Mouse (Mus musculus): ENCODE measurements around the gene Ubb.

GRCm38 (mm10) chr11:62555896-62556412 lies 5.0 kb downstream of the Ubb start:
- TF ChIP-seq POLR2A (IDR thresholded peaks at IDR 0.05; ENCODE audit: control insufficient read depth, extremely low read depth, insufficient read depth, low read length, poor library complexity): no peak
- no peak for TF ChIP-seq CTCF (IDR thresholded peaks at IDR 0.05; ENCODE audit: borderline replicate concordance, control insufficient read depth, extremely low read depth, insufficient read depth, low read length, poor library complexity)
